Mouse (Mus musculus) stomach, embryonic 15.5 days (tissue): ENCODE data around the gene Hcn2. TPM values are rescaled to one million over a fixed set of nuclear protein-coding genes. Genes with fewer than 3 reads are reported as not detected.

ENCODE experiments used
- ATAC-seq: fragments of 200-750 bp; cut with Nextera tagmentation; 2 replicates; pipeline ENCODE4 v1.8.0; 2017; ENCODE audit warnings: low read depth, moderate number of reproducible peaks, moderate TSS enrichment; ENCODE audit not compliant: insufficient read depth, low FRiP score
- H3K27ac ChIP-seq: fragments of 300-500 bp; sonication (generic); 2 replicates; pipeline ENCODE4 v1.5.1; 2015; ENCODE audit warnings: mild to moderate bottlenecking, inconsistent platforms
- H3K27me3 ChIP-seq: fragments of 300-500 bp; sonication (generic); replicated peaks from 2 replicates; pipeline ENCODE4 v1.6.1; 2015; ENCODE audit warnings: inconsistent platforms
- H3K36me3 ChIP-seq: fragments of 300-500 bp; sonication (generic); 2 replicates; pipeline ENCODE4 v1.6.1; 2015; ENCODE audit warnings: inconsistent platforms
- H3K4me1 ChIP-seq: fragments of 300-500 bp; sonication (generic); 2 replicates; pipeline ENCODE4 v1.6.1; 2015; ENCODE audit warnings: inconsistent platforms
- H3K4me2 ChIP-seq: fragments of 300-500 bp; sonication (generic); 2 replicates; pipeline ENCODE4 v1.6.1; 2015; ENCODE audit warnings: mild to moderate bottlenecking, inconsistent platforms
- H3K4me3 ChIP-seq: fragments of 300-500 bp; sonication (generic); replicated peaks from 2 replicates; pipeline ENCODE4 v1.5.1; 2015; ENCODE audit warnings: inconsistent platforms
- H3K9ac ChIP-seq: fragments of 300-500 bp; sonication (generic); 2 replicates; pipeline ENCODE4 v1.6.1; 2015; ENCODE audit warnings: inconsistent platforms
- H3K9me3 ChIP-seq: fragments of 300-500 bp; sonication (generic); 2 replicates; pipeline ENCODE4 v1.6.1; 2016; ENCODE audit warnings: inconsistent platforms
- WGBS: fragments of 180-500 bp; shearing (Covaris S2); methylation state at CpG from one replicate; pipeline ENCODE4 v1.1.7; 2015; 5-methylcytosine and 5-hydroxymethylcytosine counted together
- polyA plus RNA-seq: library from polyadenylated mRNA; unstranded; fragments of >200 nt; fragmentation: Nextera tagmentation; extraction: Ambion mirVana; gene quantifications from 2 replicates; pipeline ENCODE4 v1.2.1, GENCODE M21; 2015

Hcn2 gene
- polyA plus RNA-seq, 1 experiment from 2014 or later: 0.08 TPM

DNA sequence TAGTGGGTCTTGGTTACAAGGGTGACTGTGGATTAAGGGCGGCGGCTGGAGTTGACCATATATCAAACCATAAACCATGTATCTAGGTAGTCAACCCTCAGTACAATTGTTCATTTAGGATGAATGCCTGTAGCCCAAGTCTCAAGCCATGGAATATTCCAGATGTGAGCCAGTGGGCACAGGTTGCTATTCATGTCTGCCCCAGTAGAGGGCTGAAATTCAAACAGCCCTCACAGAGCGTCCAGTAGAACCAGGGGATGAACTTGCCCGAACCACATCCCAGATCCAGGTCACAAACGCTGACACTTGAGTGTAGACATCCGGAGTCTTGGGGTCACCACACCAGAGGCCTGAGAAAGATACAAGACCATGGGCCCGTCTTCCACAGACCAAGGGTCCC, 66.6 kb downstream of the Hcn2 start:
- Histone ChIP-seq H3K36me3 (no peaks in the 10 kb centered on the region), H3K27me3 (no peaks in the 10 kb centered on the region), H3K9ac (no peak overlapping the region), H3K4me1 (peaks cover 26% of the 10 kb centered on the region), H3K27ac (no peak overlapping the region), H3K9me3 (no peaks in the 10 kb centered on the region), H3K4me2 (no peak overlapping the region), H3K4me3 (no peak overlapping the region)
- ATAC-seq: no peak
- 57% methylated on average over 7 of the region's 7 CpGs for WGBS

DNA sequence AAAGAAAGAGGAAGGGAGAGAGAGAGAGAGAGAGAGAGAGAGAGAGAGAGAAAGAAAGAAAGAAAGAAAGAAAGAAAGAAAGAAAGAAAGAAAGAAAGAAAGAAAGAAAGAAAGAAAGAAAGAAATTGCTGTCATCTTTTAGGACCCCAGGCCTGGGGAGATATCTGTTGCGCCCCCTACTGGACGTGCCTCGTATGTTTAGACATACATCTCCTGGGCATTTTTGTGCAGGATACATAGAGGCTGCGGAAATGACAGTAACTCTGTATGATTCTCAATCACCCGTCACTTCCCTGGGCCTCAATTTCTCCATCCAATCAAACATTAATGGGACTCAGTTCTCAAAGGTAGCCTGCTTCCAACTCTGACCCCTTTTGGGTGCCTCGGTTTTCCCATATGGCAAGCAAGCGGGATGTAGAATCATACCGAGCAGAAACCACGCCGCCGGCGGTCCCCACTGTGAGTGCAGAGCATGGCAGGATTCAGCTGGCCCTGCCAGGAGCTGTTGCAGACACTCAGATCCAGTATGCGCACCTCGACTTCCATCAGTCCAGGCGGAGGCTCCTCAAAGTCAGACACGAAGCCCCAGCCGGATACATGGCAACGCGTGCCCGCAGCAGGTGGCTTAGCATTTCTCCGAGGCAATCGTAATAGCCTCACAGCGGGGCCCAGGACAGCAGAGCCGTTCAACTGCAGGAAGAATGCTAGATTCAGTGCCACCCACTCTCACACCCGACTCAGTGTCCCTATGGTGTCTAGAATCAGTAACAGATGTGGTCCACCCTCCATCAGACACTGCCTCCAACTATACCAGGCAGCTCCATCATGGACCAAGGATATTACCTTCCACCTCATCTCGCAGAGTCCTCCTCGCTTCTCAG, 67.7 kb downstream of the Hcn2 start:
- no peaks in the 10 kb centered on the region for H3K27me3 ChIP-seq
- no peaks in the 10 kb centered on the region for H3K36me3 ChIP-seq
- peaks cover 15% of the 10 kb centered on the region for H3K4me1 ChIP-seq
- H3K4me2 ChIP-seq: no peak overlapping the region
- ATAC-seq: no peak
- H3K27ac ChIP-seq: no peak overlapping the region
- H3K9ac ChIP-seq: no peak overlapping the region
- WGBS: 47% methylated on average over 27 of the region's 27 CpGs
- H3K4me3 ChIP-seq: no peak overlapping the region
- no peaks in the 10 kb centered on the region for H3K9me3 ChIP-seq

Other genes starting within 250 kb of the Hcn2 start
- not detected in 2 replicates for gene Vmn2r83, start 247.9 kb upstream of the Hcn2 start, polyA plus RNA-seq
- 69.7 and 70.6 TPM in 2 replicates for gene Plpp2, start 182.8 kb upstream of the Hcn2 start, polyA plus RNA-seq
- 49.2 and 50.1 TPM in 2 replicates for gene Mier2, start 161.4 kb upstream of the Hcn2 start, polyA plus RNA-seq
- gene Theg, start 129.3 kb upstream of the Hcn2 start, polyA plus RNA-seq: not detected in 2 replicates
- 0.08 and 0.14 TPM in 2 replicates for gene C2cd4c, start 102.6 kb upstream of the Hcn2 start, polyA plus RNA-seq
- 9.1 and 10.6 TPM in 2 replicates for gene Shc2, start 78.7 kb upstream of the Hcn2 start, polyA plus RNA-seq
- gene Odf3l2, start 70.9 kb upstream of the Hcn2 start, polyA plus RNA-seq: not detected in 2 replicates
- 36.4 and 41.1 TPM in 2 replicates for gene Madcam1, start 52.1 kb upstream of the Hcn2 start, polyA plus RNA-seq
- gene Tpgs1, start 47.3 kb upstream of the Hcn2 start, polyA plus RNA-seq: 58.2 and 59.3 TPM in 2 replicates
- gene Cdc34, start 34.4 kb upstream of the Hcn2 start, polyA plus RNA-seq: 107 and 108 TPM in 2 replicates
- gene Gzmm, start 27.6 kb upstream of the Hcn2 start, polyA plus RNA-seq: 0.40 and 0.57 TPM in 2 replicates
- 1,050 and 1,128 TPM in 2 replicates for gene Bsg, start 12.1 kb upstream of the Hcn2 start, polyA plus RNA-seq
- 33.9 and 38.7 TPM in 2 replicates for gene Polrmt, start 29.9 kb downstream of the Hcn2 start, polyA plus RNA-seq
- gene Fgf22, start 38.4 kb downstream of the Hcn2 start, polyA plus RNA-seq: 0.31 and 0.36 TPM in 2 replicates
- 87.8 and 88.1 TPM in 2 replicates for gene Rnf126, start 50.3 kb downstream of the Hcn2 start, polyA plus RNA-seq
- gene Fstl3, start 60.6 kb downstream of the Hcn2 start, polyA plus RNA-seq: 14.8 and 15.5 TPM in 2 replicates
- gene Prss57, start 74.3 kb downstream of the Hcn2 start, polyA plus RNA-seq: 0.23 and 0.31 TPM in 2 replicates
- 53.3 and 54.1 TPM in 2 replicates for gene Palm, start 76.9 kb downstream of the Hcn2 start, polyA plus RNA-seq
- gene Misp, start 104.4 kb downstream of the Hcn2 start, polyA plus RNA-seq: 50.0 and 67.2 TPM in 2 replicates
- gene Ptbp1, start 137.8 kb downstream of the Hcn2 start, polyA plus RNA-seq: 295 and 299 TPM in 2 replicates
- 5.2 and 10.6 TPM in 2 replicates for gene Prtn3, start 157.8 kb downstream of the Hcn2 start, polyA plus RNA-seq
- gene Plppr3, start 158.0 kb downstream of the Hcn2 start, polyA plus RNA-seq: 32.9 and 36.1 TPM in 2 replicates
- 3.8 and 11.1 TPM in 2 replicates for gene Elane, start 169.6 kb downstream of the Hcn2 start, polyA plus RNA-seq
- gene Cfd, start 174.2 kb downstream of the Hcn2 start, polyA plus RNA-seq: not detected in 2 replicates
- gene Med16, start 192.3 kb downstream of the Hcn2 start, polyA plus RNA-seq: 43.6 and 47.8 TPM in 2 replicates
- 4.4 and 13.3 TPM in 2 replicates for gene Gm26602, start 194.2 kb downstream of the Hcn2 start, polyA plus RNA-seq
- 0.83 and 0.94 TPM in 2 replicates for gene Kiss1r, start 200.3 kb downstream of the Hcn2 start, polyA plus RNA-seq
- 137 and 140 TPM in 2 replicates for gene R3hdm4, start 204.6 kb downstream of the Hcn2 start, polyA plus RNA-seq
- 9.8 and 10.0 TPM in 2 replicates for gene Arid3a, start 210.4 kb downstream of the Hcn2 start, polyA plus RNA-seq
- gene Wdr18, start 243.5 kb downstream of the Hcn2 start, polyA plus RNA-seq: 86.0 and 86.2 TPM in 2 replicates